Comparison of ENCODE assay signal across 25 mouse cellular contexts in the genomic region with DNA sequence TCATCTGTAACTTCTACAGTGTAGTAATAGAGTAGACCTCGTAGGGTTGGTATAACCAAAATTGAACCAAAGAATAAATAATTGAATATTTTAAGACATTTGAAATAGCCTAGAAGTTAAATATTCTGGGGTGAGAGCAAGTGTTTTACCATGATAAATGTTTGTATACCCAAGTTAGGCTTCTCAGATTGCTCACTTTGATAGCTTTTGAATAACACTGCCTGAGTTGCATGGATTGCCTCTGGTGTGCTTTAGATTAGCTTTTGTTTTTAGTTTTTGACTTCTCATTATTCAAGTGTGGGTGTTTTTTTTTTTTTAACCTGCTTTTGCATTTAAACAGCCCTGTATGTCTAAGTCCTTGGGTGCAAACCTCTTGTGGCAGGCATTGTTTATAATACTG.
"Had no signal": no experiment of that assay in that cellular context is flagged by ENCODE, and none has a peak within 500 bp of the region (broad histone marks: within the 10 kb centered on the region; RNA-seq: fewer than 3 reads in every experiment).

No protein-coding gene starts in this region.

- H3K4me2 ChIP-seq: heart, embryonic 12.5 days; hindbrain, embryonic 12.5 days; hindbrain, embryonic 15.5 days; kidney, embryonic 15.5 days; limb, embryonic 13.5 days; limb, embryonic 15.5 days; liver, embryonic 12.5 days had no signal

- H3K4me1 ChIP-seq: hindbrain, embryonic 10.5 days; hindbrain, embryonic 12.5 days; kidney, embryonic 15.5 days; limb, embryonic 15.5 days; liver, embryonic 12.5 days had no signal

- H3K9me3 ChIP-seq: heart, embryonic 12.5 days; hindbrain, embryonic 10.5 days; hindbrain, embryonic 12.5 days; hindbrain, embryonic 15.5 days; kidney, embryonic 15.5 days; limb, embryonic 13.5 days; limb, embryonic 15.5 days; liver, embryonic 12.5 days had no signal

- ATAC-seq: hindbrain, postnatal 0 days; intestine, embryonic 16.5 days; liver, embryonic 12.5 days had no signal

- DNase-seq: gastrocnemius, adult 2 months; gastrocnemius, postnatal 14 days; gastrocnemius, postnatal 36 days; heart, adult 2 months; heart, postnatal 10 days; heart, postnatal 4 days; kidney, adult 11 months; kidney, adult 2 months; kidney, adult 9 months; kidney, postnatal 14 days; kidney, postnatal 36 days; layer of hippocampus, adult 9-11 months; layer of hippocampus, postnatal 36 days; left cerebral cortex, postnatal 4 days had no signal

- H3K4me3 ChIP-seq: gastrocnemius, adult 2 months; heart, adult 2 months; heart, embryonic 12.5 days; hindbrain, embryonic 10.5 days; hindbrain, embryonic 12.5 days; hindbrain, embryonic 15.5 days; kidney, embryonic 15.5 days; limb, embryonic 13.5 days; limb, embryonic 15.5 days; liver, embryonic 12.5 days had no signal

- H3K27ac ChIP-seq: gastrocnemius, adult 2 months; heart, adult 2 months; hindbrain, embryonic 10.5 days; hindbrain, embryonic 12.5 days; hindbrain, embryonic 15.5 days; hindbrain, postnatal 0 days; kidney, embryonic 15.5 days; kidney, postnatal 0 days; limb, embryonic 13.5 days; limb, embryonic 15.5 days; liver, embryonic 12.5 days had no signal

- H3K9ac ChIP-seq: heart, embryonic 12.5 days; hindbrain, embryonic 12.5 days; hindbrain, embryonic 15.5 days; kidney, embryonic 15.5 days; limb, embryonic 13.5 days; limb, embryonic 15.5 days; liver, embryonic 12.5 days had no signal

- H3K36me3 ChIP-seq: hindbrain, embryonic 10.5 days; hindbrain, embryonic 12.5 days; hindbrain, embryonic 15.5 days; limb, embryonic 15.5 days; liver, embryonic 12.5 days had no signal

- H3K27me3 ChIP-seq: heart, embryonic 12.5 days; hindbrain, embryonic 12.5 days; hindbrain, embryonic 15.5 days; kidney, embryonic 15.5 days; limb, embryonic 13.5 days; limb, embryonic 15.5 days; liver, embryonic 12.5 days had no signal
